Mouse (Mus musculus) MEL (cell line): ENCODE results near the gene Cblb. TPM values are rescaled to one million over a fixed set of nuclear protein-coding genes. Genes with fewer than 3 reads are reported as not detected.

Source experiments
- DNase-seq: peaks from one replicate; pipeline ENCODE4 v3.0.0; 2011; ENCODE audit warnings: low read depth, low spot score
- H3K27ac ChIP-seq: 2 replicates; pipeline ENCODE4 v1.5.1; 2012; ENCODE audit warnings: low read depth, mild to moderate bottlenecking, control low read depth, low read length, moderate library complexity; ENCODE audit not compliant: control insufficient read depth
- H3K27me3 ChIP-seq, 2 experiments: fragments of 150-350 bp in 1 of 2; sonication (generic) in 1 of 2; 2 replicates each; pipeline ENCODE4 v1.6.1; 2012; ENCODE audit warnings: low read length in 2 of 2, mild to moderate bottlenecking in 2 of 2, improper control_type of control experiment in 1 of 2, moderate library complexity in 1 of 2; ENCODE audit not compliant: insufficient read depth in 2 of 2, control insufficient read depth in 1 of 2
- H3K36me3 ChIP-seq, 2 experiments: 2 replicates each; pipeline ENCODE4 v1.6.1; 2012 to 2014; ENCODE audit warnings: low read length in 2 of 2, improper control_type of control experiment in 1 of 2, inconsistent platforms in 1 of 2, mild to moderate bottlenecking in 1 of 2; ENCODE audit not compliant: insufficient read depth in 2 of 2, control insufficient read depth in 1 of 2
- H3K4me1 ChIP-seq, 2 experiments: fragments of 150-350 bp in 1 of 2; sonication (generic) in 1 of 2; 2 replicates each; pipeline ENCODE4 v1.6.1; 2012; ENCODE audit warnings: low read length in 2 of 2, improper control_type of control experiment in 1 of 2, mild to moderate bottlenecking in 1 of 2; ENCODE audit not compliant: insufficient read depth in 2 of 2, control insufficient read depth in 1 of 2
- H3K4me3 ChIP-seq, 2 experiments: fragments of 150-350 bp in 1 of 2; sonication (generic) in 1 of 2; 2 replicates each; pipeline ENCODE4 v1.5.1; 2012; ENCODE audit warnings: low read depth in 2 of 2, low read length in 2 of 2, mild to moderate bottlenecking in 2 of 2, moderate library complexity in 2 of 2, control low read depth in 1 of 2, improper control_type of control experiment in 1 of 2; ENCODE audit not compliant: control insufficient read depth in 1 of 2, insufficient read depth in 1 of 2
- H3K79me2 ChIP-seq: 2 replicates; pipeline ENCODE4 v1.6.1; 2012; ENCODE audit warnings: mild to moderate bottlenecking, low read length, moderate library complexity; ENCODE audit not compliant: control insufficient read depth, poor library complexity, insufficient read depth
- H3K9ac ChIP-seq: 2 replicates; pipeline ENCODE4 v1.6.1; 2012; ENCODE audit warnings: low read depth, mild to moderate bottlenecking, control low read depth, low read length, moderate library complexity; ENCODE audit not compliant: control insufficient read depth, poor library complexity, severe bottlenecking
- H3K9me3 ChIP-seq: fragments of 150-350 bp; sonication (generic); replicated peaks from 2 replicates; pipeline ENCODE4 v1.6.1; 2012; ENCODE audit warnings: mild to moderate bottlenecking, low read length, improper control_type of control experiment, moderate library complexity; ENCODE audit not compliant: insufficient read depth
- CHD1 ChIP-seq: IDR thresholded peaks from 2 replicates; pipeline ENCODE4 v1.6.1; 2012; ENCODE audit warnings: low read depth, mild to moderate bottlenecking, inconsistent platforms, low read length, improper control_type of control experiment
- CTCF ChIP-seq, 3 experiments: IDR thresholded peaks in 2 of 3; conservative IDR thresholded peaks in 1 of 3; 2 replicates each; pipeline ENCODE4 v1.5.1; 2011 to 2012; ENCODE audit warnings: low read length in 3 of 3, low read depth in 2 of 3, mild to moderate bottlenecking in 2 of 3, improper control_type of control experiment in 1 of 3, inconsistent platforms in 1 of 3, mixed read lengths in 1 of 3, moderate library complexity in 1 of 3; ENCODE audit not compliant: control insufficient read depth in 1 of 3, insufficient read depth in 1 of 3, poor library complexity in 1 of 3, severe bottlenecking in 1 of 3
- ELF1 ChIP-seq: IDR thresholded peaks from 2 replicates; pipeline ENCODE4 v1.6.1; 2014; ENCODE audit warnings: low read depth, mild to moderate bottlenecking, inconsistent platforms, low read length, improper control_type of control experiment, moderate library complexity
- EP300 ChIP-seq, 2 experiments: IDR thresholded peaks; 2 replicates each; pipeline ENCODE4 v1.6.1; 2011; ENCODE audit warnings: improper control_type of control experiment in 2 of 2, low read length in 2 of 2, low read depth in 1 of 2, mild to moderate bottlenecking in 1 of 2
- GATA1 ChIP-seq: IDR thresholded peaks from 2 replicates; pipeline ENCODE4 v1.6.1; 2011; ENCODE audit warnings: low read depth, low read length, improper control_type of control experiment
- HCFC1 ChIP-seq: IDR thresholded peaks from 2 replicates; pipeline ENCODE4 v1.6.1; 2012; ENCODE audit warnings: low read depth, mild to moderate bottlenecking, inconsistent platforms, low read length, improper control_type of control experiment, moderate library complexity
- JUND ChIP-seq: IDR thresholded peaks from 2 replicates; pipeline ENCODE4 v1.6.1; 2011; ENCODE audit warnings: low read depth, mild to moderate bottlenecking, improper control_type of control experiment, low read length
- KAT2A ChIP-seq: conservative IDR thresholded peaks from 2 replicates; pipeline ENCODE4 v1.6.1; 2012; ENCODE audit warnings: low read depth, low read length, improper control_type of control experiment, inconsistent platforms
- MAFK ChIP-seq: IDR thresholded peaks from 2 replicates; pipeline ENCODE4 v1.6.1; 2011; ENCODE audit warnings: low read depth, mild to moderate bottlenecking, low read length, improper control_type of control experiment, borderline replicate concordance
- MAX ChIP-seq: IDR thresholded peaks from 2 replicates; pipeline ENCODE4 v1.6.1; 2011; ENCODE audit warnings: low read length, improper control_type of control experiment
- MEF2A ChIP-seq: IDR thresholded peaks from 2 replicates; pipeline ENCODE4 v1.6.1; 2014; ENCODE audit warnings: low read depth, mild to moderate bottlenecking, inconsistent platforms, low read length, improper control_type of control experiment; ENCODE audit not compliant: poor library complexity, insufficient replicate concordance, severe bottlenecking; ENCODE audit errors: extremely low read depth
- NELFE ChIP-seq: IDR thresholded peaks from 2 replicates; pipeline ENCODE4 v1.6.1; 2011; ENCODE audit warnings: low read depth, low read length, improper control_type of control experiment
- POLR2AphosphoS5 ChIP-seq: IDR thresholded peaks from 2 replicates; pipeline ENCODE4 v1.6.1; 2012; ENCODE audit warnings: low read depth, borderline replicate concordance, mild to moderate bottlenecking, inconsistent platforms, low read length, moderate library complexity, mixed read lengths
- RAD21 ChIP-seq: IDR thresholded peaks from 2 replicates; pipeline ENCODE4 v1.6.1; 2011; ENCODE audit warnings: mild to moderate bottlenecking, low read depth, low read length, improper control_type of control experiment
- SMC3 ChIP-seq: IDR thresholded peaks from 2 replicates; pipeline ENCODE4 v1.6.1; 2011; ENCODE audit warnings: low read depth, low read length, improper control_type of control experiment
- TBP ChIP-seq: IDR thresholded peaks from 2 replicates; pipeline ENCODE4 v1.8.0; 2011; ENCODE audit warnings: low read depth, low read length, improper control_type of control experiment
- TCF12 ChIP-seq: IDR thresholded peaks from 2 replicates; pipeline ENCODE4 v1.6.1; 2014; ENCODE audit warnings: low read depth, mild to moderate bottlenecking, inconsistent platforms, low read length, improper control_type of control experiment, moderate library complexity
- UBTF ChIP-seq: IDR thresholded peaks from 2 replicates; pipeline ENCODE4 v1.6.1; 2012; ENCODE audit warnings: low read depth, mild to moderate bottlenecking, inconsistent platforms, low read length, improper control_type of control experiment, moderate library complexity, borderline replicate concordance; ENCODE audit not compliant: insufficient read depth
- ZMIZ1 ChIP-seq: IDR thresholded peaks from 2 replicates; pipeline ENCODE4 v1.6.1; 2012; ENCODE audit warnings: low read depth, mild to moderate bottlenecking, inconsistent platforms, low read length, improper control_type of control experiment, moderate library complexity
- polyA plus RNA-seq, 2 experiments: library from polyadenylated mRNA; stranded (reverse) in 1 of 2; unstranded in 1 of 2; fragments of >175 nt in 1 of 2; fragments of >200 nt in 1 of 2; gene quantifications; 2 replicates each; pipeline versions ENCODE4 v1.2.1 to v1.2.4; 2012; ENCODE audit warnings: low replicate concordance in 2 of 2, low read depth in 1 of 2; ENCODE audit not compliant: insufficient read length in 2 of 2, insufficient read depth in 1 of 2, missing spikeins in 1 of 2
- total RNA-seq: library from RNA; depleted of rRNA; stranded (reverse); fragments of 300-350 nt; gene quantifications from 2 replicates; pipeline ENCODE4 v1.2.3, GENCODE M21; 2012

The Cblb gene
- total and polyA plus RNA-seq, 3 experiments = 1.5 to 5.7 TPM; not detected in 1

GRCm38 (mm10) chr16:52042667-52043379, 11.8 kb downstream of the Cblb start:
- Histone ChIP-seq H3K79me2 (no peaks in the 10 kb centered on the region; the same call in 1 of the 2 replicates), H3K27me3 (no peaks in the 10 kb centered on the region), H3K27ac (no peak overlapping the region)
- DNase-seq = no peak
- TF ChIP-seq CHD1 = no peak
- no peak for TF ChIP-seq HCFC1
- TF ChIP-seq UBTF = no peak
- TF ChIP-seq SMC3 = no peak
- TF ChIP-seq KAT2A = no peak
- TF ChIP-seq EP300 (IDR thresholded peaks at IDR 0.05; ENCODE audit: low read depth in 1 of 2, low read length in 2 of 2) = no peak
- no peak for TF ChIP-seq TCF12
- no peak for TF ChIP-seq RAD21
- no peak for TF ChIP-seq ZMIZ1
- no peak for TF ChIP-seq NELFE
- TF ChIP-seq POLR2AphosphoS5 = no peak
- TF ChIP-seq, all 39 proteins: peak for 0
- peaks cover 0 to 2% of the 10 kb centered on the region in 2 experiments; a peak in 1 of 4 replicates for H3K4me1 ChIP-seq
- H3K9me3 ChIP-seq = no peaks in the 10 kb centered on the region
- H3K4me3 ChIP-seq = no peak overlapping the region
- H3K36me3 ChIP-seq = peaks cover 0 to 5% of the 10 kb centered on the region in 2 experiments; a peak in 2 of 4 replicates
- no peak overlapping the region for H3K9ac ChIP-seq

- Histone ChIP-seq H3K9ac (no peak overlapping the region), H3K27ac (no peak overlapping the region), H3K9me3 (no peaks in the 10 kb centered on the region), H3K27me3 (no peaks in the 10 kb centered on the region), H3K4me3 (no peak overlapping the region), H3K79me2 (no peaks in the 10 kb centered on the region; the same call in 1 of the 2 replicates), H3K4me1 (peaks cover 0 to 2% of the 10 kb centered on the region in 2 experiments; a peak in 1 of 4 replicates), H3K36me3 (peaks cover 0 to 5% of the 10 kb centered on the region in 2 experiments; a peak in 2 of 4 replicates)
- no peak for TF ChIP-seq GATA1
- TF ChIP-seq TBP = no peak
- no peak for TF ChIP-seq JUND
- no peak for TF ChIP-seq MEF2A
- no peak for TF ChIP-seq ELF1
- no peak for TF ChIP-seq MAFK
- TF ChIP-seq MAX = no peak
- TF ChIP-seq CTCF (IDR thresholded peaks at IDR 0.05 in 2 of 3, conservative IDR thresholded peaks at IDR 0.05 in 1 of 3; ENCODE audit: control insufficient read depth in 1 of 3, insufficient read depth in 1 of 3, low read depth in 2 of 3, low read length in 3 of 3, poor library complexity in 1 of 3, severe bottlenecking in 1 of 3) = no peak
- no peak for TF ChIP-seq TCF12
- DNase-seq = no peak
These were observed 12.5 kb downstream of the Cblb start for GRCm38 (mm10) chr16:52043380-52044117.
